Mouse (Mus musculus) layer of hippocampus, adult 11-12 months (tissue): ENCODE data around the gene Kcnq1.

Experiments
- DNase-seq: peaks from one replicate; pipeline ENCODE4 v3.0.0; 2022; ENCODE audit warnings: low spot score

Gene Kcnq1

DNA sequence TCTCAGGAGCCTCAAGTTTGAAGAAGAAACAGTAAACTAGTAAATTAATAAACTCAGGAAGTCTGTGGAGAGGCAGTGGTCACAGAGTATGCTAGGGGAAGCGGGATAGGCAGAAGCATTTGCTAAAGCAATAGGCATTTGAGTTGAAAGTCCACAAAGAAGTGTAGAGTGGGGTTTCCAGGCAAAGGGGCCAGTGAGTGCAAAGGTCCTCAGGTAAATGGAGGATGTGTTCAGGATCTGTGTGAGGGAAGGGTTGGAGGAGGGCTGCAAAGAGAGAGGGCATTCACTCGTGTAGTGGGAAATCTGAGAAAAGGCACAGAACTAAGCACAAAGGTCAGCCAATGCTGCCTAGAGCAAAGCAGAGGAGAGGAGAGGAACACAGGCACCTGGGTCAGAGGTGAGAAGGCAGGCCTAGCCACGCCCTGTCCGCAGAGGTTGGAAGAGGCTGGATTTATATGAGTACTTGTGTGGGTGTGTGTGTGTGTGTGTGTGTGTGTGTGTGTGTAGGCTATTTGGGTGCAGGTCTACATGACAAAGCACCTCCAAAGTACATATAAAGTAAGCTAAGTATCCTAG lies 313.5 kb downstream of the Kcnq1 start:
- DNase-seq = no peak

GRCm38 (mm10) chr7:143428142-143428813 lies 322.1 kb downstream of the Kcnq1 start:
- no peak for DNase-seq

GRCm38 (mm10) chr7:143428814-143429499 lies 322.8 kb downstream of the Kcnq1 start:
- DNase-seq = no peak

- no peak for DNase-seq
Measured at GRCm38 (mm10) chr7:143432631-143433030, 326.5 kb downstream of the Kcnq1 start.

DNA sequence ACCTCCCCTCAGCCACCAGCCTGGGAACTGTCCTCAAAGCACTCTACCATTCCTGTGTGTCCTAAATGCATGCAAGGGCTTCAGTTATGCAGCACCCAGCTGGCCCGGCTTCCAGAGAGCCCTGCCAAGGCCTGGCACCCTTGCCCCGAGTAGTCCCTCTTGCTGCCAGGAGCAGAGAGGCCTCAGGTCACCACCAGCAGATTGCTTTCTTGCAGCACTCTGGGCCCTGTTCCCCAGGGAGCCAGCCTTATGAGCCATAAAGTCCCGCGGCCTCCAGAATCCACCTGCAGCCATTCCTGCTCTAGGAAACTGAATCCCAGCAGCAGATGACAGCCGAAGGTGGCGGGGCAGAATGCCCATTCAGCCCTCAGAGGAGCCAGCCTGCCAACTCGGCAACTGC lies 327.2 kb downstream of the Kcnq1 start:
- no peak for DNase-seq

- no peak for DNase-seq
Measured at GRCm38 (mm10) chr7:143437231-143437893, 331.2 kb downstream of the Kcnq1 start.

GRCm38 (mm10) chr7:143437894-143438581 lies 331.9 kb downstream of the Kcnq1 start:
- DNase-seq = no peak

DNA sequence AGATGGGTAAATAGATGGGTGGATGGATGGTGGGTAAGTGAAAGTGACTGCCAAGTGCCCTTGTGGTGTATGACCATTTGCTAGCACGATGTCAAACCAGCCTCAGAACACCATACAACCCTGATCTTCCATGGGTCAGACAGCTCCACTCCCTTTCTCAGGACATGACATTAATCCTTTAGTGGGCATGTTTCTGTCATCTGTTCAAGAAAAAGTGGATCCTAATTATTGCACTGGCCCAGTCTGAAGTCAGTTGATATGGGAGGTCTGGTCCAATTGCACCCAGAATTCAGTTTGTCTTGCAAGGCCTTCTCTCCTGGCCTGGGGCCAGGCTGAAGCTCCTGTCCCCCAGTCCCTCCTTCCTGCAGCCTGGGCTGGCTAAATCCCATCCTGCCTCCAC lies 332.8 kb downstream of the Kcnq1 start:
- DNase-seq = no peak

DNA sequence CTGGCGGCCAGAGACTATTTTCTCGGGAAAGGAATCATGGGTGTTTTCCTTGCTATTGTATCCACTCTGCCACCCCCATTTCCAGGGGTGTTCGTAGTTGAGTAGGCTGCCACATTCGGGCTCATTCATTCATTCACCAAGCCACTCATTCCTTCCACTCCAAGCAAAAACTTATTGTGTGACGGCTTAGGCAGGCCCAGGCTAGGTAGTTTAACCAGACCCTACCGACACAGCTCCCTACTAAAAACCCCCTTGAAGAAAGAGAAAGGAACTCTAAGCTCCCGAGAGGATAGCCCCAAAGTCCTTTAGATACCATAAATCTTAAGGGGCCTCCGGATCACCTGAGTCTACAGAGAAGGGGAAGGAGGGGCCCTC lies 338.4 kb downstream of the Kcnq1 start:
- DNase-seq = no peak

DNA sequence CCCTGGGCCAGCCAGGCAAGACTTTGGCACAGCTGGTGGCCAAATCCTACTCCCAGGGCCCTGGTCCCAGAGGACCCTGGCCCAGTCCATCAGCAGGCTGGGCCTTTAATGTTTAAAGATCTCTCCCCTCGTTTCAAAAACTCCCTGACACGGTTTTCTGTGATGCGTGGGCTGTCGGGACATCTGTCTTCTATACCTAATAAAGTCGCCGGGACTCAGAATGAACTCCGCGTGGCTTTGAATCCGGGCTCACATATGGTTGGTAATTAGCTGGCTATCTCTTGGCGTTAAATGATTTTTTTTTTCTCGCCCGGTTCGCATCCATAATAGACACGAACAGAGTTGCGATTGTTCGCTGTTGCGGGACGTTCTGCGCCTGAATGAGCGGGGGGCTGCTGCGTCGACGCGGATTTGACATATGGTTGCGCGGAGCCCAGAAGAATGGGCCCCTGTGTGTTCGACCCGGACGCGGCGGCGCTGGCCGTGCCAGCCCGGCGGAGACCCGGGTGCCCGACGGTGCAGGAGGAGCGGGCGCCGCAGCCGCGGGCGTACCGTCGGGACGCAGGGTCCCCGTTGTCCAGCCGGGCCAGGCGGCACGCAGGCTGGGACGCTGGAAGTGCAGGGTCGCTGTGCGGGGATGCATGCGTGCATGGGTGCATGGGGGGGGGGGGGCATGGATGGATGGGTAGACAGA lies 338.9 kb downstream of the Kcnq1 start:
- no peak for DNase-seq

DNA sequence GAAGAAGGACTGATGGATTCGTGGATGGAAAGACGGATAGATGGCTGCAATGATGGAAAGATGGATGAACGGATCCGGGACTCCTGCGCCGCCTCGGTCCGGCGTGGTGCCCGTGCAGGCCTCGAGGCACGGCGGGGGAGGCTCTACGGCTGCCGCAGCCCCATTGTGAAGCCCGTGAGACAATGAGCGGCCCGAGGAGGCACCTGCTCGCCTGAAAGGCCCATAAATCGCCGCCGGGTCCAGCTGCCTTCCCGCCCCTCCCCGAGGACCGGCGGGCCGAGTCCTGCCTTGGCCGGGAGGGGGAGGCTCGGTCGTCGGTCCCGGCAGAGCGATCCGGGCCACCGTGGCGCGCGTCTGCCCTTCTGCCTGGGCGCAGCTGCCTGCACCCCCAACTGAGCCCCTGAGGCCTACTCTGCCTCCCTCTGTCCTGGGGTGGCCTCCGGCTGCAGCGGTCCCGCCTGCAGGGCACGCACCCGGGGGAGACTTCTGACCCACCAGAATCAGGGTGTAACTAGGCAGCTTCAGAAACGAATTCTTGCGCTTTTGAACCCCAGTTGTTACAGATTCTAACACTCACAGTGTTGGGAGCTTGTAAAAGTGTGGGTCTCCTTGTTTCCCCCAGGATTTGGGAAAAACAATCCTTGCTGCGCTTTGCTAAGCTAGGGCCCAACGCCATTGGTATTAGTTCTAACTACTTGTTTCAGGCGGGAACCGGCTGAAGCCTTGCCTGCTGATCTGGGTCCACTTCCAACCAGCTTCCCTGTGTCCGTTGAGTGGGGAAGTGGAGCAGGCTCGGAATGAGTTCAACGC lies 339.7 kb downstream of the Kcnq1 start:
- no peak for DNase-seq

DNA sequence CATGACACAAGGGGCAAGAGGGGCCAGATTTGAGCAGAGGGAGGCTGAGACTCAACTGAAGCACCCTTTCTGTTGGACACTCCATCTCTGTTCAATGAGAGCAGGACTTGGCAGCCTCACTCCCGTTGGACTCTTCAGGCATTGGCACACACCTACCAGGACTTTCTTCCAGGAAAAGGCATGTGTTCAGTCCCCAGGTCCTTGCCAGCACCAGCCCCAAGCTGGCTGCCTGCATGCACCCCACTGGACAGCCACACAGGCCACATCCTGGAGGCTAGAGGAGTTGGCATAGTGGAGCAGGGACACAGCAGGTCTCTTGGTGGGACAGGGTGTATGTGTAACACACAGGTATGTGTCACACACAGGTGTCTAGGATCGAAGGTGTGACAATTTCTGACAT lies 341.0 kb downstream of the Kcnq1 start:
- DNase-seq = no peak

GRCm38 (mm10) chr7:143458963-143459331 lies 352.8 kb downstream of the Kcnq1 start:
- no peak for DNase-seq

DNA sequence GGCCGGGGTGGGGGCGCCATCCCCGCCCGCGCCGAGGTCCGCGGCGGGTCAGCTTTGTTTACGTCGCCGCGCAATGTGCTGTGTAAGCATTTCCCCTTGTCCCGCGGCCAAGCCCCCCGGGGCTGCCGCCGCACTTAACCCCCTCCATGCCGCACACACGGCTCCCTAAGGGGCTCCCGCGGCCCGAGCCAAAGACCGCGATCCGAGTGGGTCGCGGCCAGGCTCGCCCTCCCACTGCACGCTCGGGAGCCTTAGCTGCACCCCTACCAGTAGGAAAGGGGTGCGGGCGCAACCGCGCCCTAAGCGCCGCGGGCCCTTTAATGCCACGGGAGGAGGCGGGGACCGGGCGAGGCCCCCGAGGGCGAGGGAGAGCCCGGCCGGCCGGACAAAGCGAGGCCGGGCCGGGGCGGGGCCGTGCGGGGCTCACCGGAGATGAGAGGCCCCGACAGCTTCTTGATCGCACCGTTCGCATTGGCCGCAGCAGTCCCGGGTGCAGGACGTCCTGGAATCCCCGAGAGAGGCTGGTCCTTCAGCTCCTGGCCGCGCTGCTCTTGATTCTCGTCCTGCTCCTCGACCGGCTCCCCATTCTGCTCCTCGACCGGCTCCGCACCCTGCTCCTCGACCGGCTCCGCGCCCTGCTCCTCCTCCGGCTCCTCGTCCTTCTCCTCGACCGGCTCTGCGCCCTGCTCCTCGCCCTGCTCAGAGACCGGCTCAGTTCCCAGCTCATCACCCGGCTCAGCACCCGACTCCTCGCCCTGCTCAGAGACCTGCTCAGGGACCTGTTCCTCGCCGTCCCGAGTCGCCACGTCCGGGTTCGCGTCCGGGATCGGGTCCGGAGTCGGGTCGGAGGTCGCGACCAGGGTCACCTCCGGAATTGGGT lies 353.4 kb downstream of the Kcnq1 start:
- no peak for DNase-seq

DNA sequence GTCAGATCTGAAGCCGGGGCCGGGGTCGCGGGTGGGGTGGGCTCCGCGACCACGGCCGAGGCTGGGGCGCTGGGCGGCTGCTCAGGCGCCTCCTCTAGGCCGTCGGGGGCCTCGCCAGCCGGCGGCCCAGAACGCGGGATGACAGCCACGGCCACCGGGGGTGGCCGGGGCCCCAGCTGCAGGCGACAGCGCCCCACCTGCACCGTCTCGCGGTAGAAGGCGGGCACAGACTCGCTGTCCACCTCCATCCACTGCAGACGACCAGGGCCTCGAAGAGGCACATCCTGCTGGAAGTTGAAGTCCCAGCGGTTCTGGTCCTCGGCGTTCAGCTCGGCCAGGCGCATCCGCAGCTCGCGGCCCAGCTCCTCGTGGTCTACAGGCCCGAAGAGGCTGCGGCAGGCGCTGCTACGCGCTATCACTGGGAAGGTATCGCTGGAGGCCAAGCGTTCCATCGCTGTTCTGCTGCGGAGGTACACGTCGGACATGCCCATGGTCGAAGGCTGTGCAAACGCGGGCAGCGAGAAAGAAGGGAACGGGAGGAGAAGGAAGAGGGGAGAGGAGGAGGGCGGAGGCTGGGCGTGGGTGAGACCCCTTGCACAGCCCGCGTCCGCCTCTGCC lies 354.2 kb downstream of the Kcnq1 start:
- DNase-seq = no peak

DNA sequence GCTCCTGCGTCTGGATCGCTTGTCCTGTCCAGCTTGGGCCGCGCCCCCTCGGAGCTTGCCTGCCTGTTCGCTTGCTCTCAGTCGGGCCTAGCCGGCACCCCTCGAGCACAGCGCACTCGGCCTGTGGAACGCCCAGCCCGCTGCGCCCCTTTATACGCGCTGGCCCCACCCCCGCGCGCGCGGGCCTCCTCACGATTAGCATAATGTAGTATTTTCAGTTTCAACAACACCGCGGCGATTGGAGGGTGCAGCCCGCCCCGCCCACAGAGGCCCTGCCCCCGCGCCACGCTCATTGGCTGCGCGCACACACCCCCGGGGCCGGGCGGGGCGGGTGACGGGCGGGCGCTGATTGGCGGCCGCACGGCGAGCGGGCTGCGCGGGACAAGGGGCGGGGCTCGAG lies 354.7 kb downstream of the Kcnq1 start, which contains the start of gene Cdkn1c:
Gene Cdkn1c (minus strand): TSS at position 177 of the 400 bp plus-strand sequence.
- DNase-seq = peak; percentile 85

GRCm38 (mm10) chr7:143461294-143461870 lies 355.2 kb downstream of the Kcnq1 start:
- no peak for DNase-seq

DNA sequence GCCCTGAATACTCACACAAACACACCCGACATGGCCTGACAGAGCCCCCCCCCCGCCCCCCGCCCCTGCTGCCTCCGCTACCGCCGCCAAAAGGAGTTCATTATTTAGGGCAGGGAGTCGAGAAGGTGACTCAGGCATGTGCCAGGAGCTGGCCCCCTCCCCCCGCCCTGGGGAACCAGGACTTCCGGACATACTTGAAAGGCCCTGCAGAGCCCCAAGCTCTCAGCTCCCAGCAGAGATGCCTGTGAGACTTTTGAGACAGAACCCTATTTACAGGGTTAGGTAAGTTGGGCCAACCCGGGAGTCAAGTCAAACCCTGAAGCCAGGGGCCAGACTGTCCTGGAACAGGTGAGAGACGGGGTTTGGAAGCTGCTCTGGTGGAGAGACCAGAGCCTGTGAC lies 355.8 kb downstream of the Kcnq1 start:
- DNase-seq = no peak

- no peak for DNase-seq
Measured at GRCm38 (mm10) chr7:143462516-143462915, 356.4 kb downstream of the Kcnq1 start.
